In the genomic region with DNA sequence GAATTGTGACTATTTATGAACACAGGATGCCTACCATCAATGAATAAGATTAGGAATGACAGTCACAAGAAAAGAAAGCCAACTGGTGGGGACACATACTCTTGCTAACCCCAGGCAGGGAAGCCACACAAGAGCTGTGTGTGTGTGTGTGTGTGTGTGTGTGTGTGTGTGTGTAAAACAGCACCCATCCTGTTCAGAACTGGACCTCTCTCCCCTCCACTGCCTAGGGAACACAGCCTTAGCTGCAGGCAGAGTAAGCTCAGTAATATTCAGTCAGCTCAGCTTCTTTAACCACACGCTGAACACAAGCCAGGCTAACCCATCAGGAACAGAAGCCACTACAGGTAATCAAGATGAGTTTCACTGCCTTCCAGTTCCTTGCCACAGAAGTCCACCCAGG, we compare ENCODE assay signal across 11 mouse cellular contexts.
"Had no signal": no experiment of that assay in that cellular context is flagged by ENCODE, and none has a peak within 500 bp of the region (broad histone marks: within the 10 kb centered on the region; RNA-seq: fewer than 3 reads in every experiment).

No protein-coding gene starts in this region.

- H3K4me2 ChIP-seq: limb, embryonic 12.5 days; midbrain, embryonic 13.5 days had no signal

- H3K9ac ChIP-seq: limb, embryonic 12.5 days; liver, embryonic 14.5 days; midbrain, embryonic 13.5 days had no signal

- H3K27ac ChIP-seq: limb, embryonic 12.5 days; liver, embryonic 14.5 days; midbrain, embryonic 13.5 days had no signal

- DNase-seq: kidney, postnatal 36 days; layer of hippocampus, adult 9-11 months; liver; lung, adult 2 months; lung, postnatal 36 days; right cerebral cortex, adult 18-20 months; right cerebral cortex, postnatal 25 days had no signal

- H3K9me3 ChIP-seq: limb, embryonic 12.5 days; midbrain, embryonic 13.5 days had no signal

- H3K4me3 ChIP-seq: limb, embryonic 12.5 days; midbrain, embryonic 13.5 days had no signal

- H3K27me3 ChIP-seq: limb, embryonic 12.5 days; midbrain, embryonic 13.5 days had no signal

- ATAC-seq: lung, postnatal 0 days; midbrain, embryonic 13.5 days had no signal
